Mouse (Mus musculus) ES-E14 (cell line): ENCODE measurements at regions not wholly inside any gene's neighbourhood (a gene's known extent, or its start where the extent isn't known, plus 50 kb on each side); places are given as distances from the start of the nearest gene placed in this dataset.
"Not testable (repeated sequence)": the region's sequence is repeated elsewhere in the genome, so short reads cannot be mapped to it uniquely, and the experiment has no call there.

ENCODE experiments used
- DNase-seq: peaks from one replicate; pipeline ENCODE4 v3.0.0-alpha.2; 2013; ENCODE audit warnings: low read depth, low spot score
- H3K27ac ChIP-seq: 2 replicates; pipeline ENCODE4 v1.5.1; 2012; ENCODE audit warnings: low read depth, mild to moderate bottlenecking, low read length, moderate library complexity, mixed read lengths; ENCODE audit not compliant: poor library complexity, insufficient read depth, severe bottlenecking
- H3K36me3 ChIP-seq: 2 replicates; pipeline ENCODE4 v1.6.1; 2012; ENCODE audit warnings: mild to moderate bottlenecking, low read length, moderate library complexity, mixed read lengths; ENCODE audit not compliant: control insufficient read depth, poor library complexity, insufficient read depth, severe bottlenecking
- H3K4me1 ChIP-seq, 2 experiments: fragments of 150-350 bp in 1 of 2; sonication (generic) in 1 of 2; 2 replicates each; pipeline ENCODE4 v1.6.1; 2012; ENCODE audit warnings: low read length in 2 of 2, mild to moderate bottlenecking in 1 of 2, mixed read lengths in 1 of 2; ENCODE audit not compliant: control insufficient read depth in 2 of 2, insufficient read depth in 2 of 2, poor library complexity in 1 of 2
- H3K4me3 ChIP-seq, 2 experiments: fragments of 150-350 bp in 1 of 2; sonication (generic) in 1 of 2; 2 replicates each; pipeline ENCODE4 v1.5.1; 2012; ENCODE audit warnings: low read length in 2 of 2, low read depth in 1 of 2, mild to moderate bottlenecking in 1 of 2, mixed read lengths in 1 of 2; ENCODE audit not compliant: insufficient read depth in 1 of 2, poor library complexity in 1 of 2, severe bottlenecking in 1 of 2
- H3K9ac ChIP-seq: 2 replicates; pipeline ENCODE4 v1.6.1; 2012; ENCODE audit warnings: low read depth, mild to moderate bottlenecking, low read length, mixed read lengths; ENCODE audit not compliant: poor library complexity, insufficient read depth, severe bottlenecking
- H3K9me3 ChIP-seq: fragments of 150-350 bp; sonication (generic); 2 replicates; pipeline ENCODE4 v1.6.1; 2012; ENCODE audit warnings: low read depth, mild to moderate bottlenecking, low read length; ENCODE audit not compliant: control insufficient read depth, insufficient read depth
- CHD2 ChIP-seq: IDR thresholded peaks from 2 replicates; pipeline ENCODE4 v1.6.1; 2014; ENCODE audit warnings: mild to moderate bottlenecking, low read depth, low read length, inconsistent platforms
- HCFC1 ChIP-seq: IDR thresholded peaks from 2 replicates; pipeline ENCODE4 v1.6.1; 2012; ENCODE audit warnings: low read length, inconsistent platforms, borderline replicate concordance; ENCODE audit not compliant: insufficient read depth
- MAFK ChIP-seq: IDR thresholded peaks from 2 replicates; pipeline ENCODE4 v1.6.1; 2014; ENCODE audit warnings: mild to moderate bottlenecking, low read depth, low read length, inconsistent platforms; ENCODE audit not compliant: insufficient read depth
- ZC3H11A ChIP-seq: IDR thresholded peaks from 2 replicates; pipeline ENCODE4 v1.6.1; 2012; ENCODE audit warnings: low read depth, mild to moderate bottlenecking, inconsistent platforms, low read length, borderline replicate concordance
- ZNF384 ChIP-seq: IDR thresholded peaks from 2 replicates; pipeline ENCODE4 v1.6.1; 2012; ENCODE audit warnings: low read depth, low read length, inconsistent platforms
- in situ Hi-C, 2 experiments: fragments of 600-800 bp; cut with MboI; formaldehyde crosslinking; loops; one replicate each; pipeline ENCODE4 v1.15.1; 2025; ENCODE audit warnings: low sequenced_read_pairs in 2 of 2, inconsistent platforms in 1 of 2; ENCODE audit not compliant: unreplicated experiment in 2 of 2

DNA sequence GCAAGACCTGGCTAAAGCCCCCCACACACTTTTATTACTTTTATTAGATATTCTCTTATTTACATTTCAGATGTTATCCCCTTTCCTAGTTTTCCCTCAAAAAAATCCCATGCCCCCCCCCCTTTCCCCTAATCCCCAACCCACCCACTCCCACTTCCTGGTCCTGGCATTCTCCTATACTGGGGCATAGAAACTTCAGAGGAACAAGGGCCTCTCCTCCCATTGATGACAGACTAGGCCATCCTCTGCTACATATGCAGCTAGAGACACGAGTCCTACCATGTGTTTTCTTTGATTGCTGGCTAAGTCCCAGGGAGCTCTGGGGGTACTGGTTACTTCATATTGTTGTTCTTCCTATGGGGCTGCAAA, 116.8 kb downstream of the Rfpl4b start:
- H3K4me1 ChIP-seq, H3K36me3 ChIP-seq, H3K9ac ChIP-seq, in situ Hi-C loops, H3K27ac ChIP-seq, H3K9me3 ChIP-seq, DNase-seq, H3K4me3 ChIP-seq: not testable (repeated sequence)

DNA sequence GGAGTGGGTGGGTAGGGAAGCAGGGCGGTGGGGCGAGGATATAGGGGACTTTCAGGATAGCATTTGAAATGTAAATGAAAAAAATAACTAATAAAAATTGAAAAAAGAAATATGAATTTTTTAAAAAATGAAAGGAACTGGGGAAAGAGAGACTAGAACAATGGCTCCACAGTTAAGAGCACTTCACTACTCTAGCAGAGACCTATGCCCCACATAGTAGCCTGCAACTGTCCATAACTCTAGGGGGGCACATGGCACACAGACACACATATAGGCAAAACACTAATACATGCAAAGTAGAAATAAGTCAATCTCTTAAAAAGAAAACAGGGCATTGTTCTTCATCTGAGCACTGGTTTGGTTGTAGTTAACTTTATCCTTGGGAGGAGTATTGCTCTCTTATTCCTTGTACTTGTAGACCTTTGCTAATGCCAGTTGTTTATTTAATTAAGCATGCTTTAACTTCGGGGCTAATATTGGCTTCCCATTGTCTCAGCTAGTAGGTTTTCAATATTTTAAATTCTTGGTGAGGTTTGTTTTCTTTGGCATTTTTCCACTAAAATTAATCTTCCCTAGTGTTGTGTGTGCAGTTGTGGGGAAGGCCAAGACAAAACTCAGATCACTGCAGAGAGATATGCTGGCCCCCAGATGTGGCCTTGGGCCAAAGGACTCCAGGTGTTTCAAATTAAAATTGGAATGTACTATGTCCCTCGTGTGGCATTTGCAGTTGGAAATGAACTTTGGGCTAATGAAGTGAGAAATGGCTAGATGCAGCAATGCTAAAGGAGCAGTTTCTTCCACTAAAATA, 117.4 kb downstream of the Rfpl4b start:
- TF ChIP-seq CHD2: no peak
- no peak for TF ChIP-seq ZNF384
- H3K9me3 ChIP-seq: no peaks in the 10 kb centered on the region
- no peak overlapping the region for H3K9ac ChIP-seq
- in situ Hi-C loops: no loop called here
- no peak for DNase-seq
- no peak overlapping the region for H3K27ac ChIP-seq
- no peaks in the 10 kb centered on the region for H3K36me3 ChIP-seq
- H3K4me3 ChIP-seq: no peak overlapping the region
- H3K4me1 ChIP-seq: no peaks in the 10 kb centered on the region

DNA sequence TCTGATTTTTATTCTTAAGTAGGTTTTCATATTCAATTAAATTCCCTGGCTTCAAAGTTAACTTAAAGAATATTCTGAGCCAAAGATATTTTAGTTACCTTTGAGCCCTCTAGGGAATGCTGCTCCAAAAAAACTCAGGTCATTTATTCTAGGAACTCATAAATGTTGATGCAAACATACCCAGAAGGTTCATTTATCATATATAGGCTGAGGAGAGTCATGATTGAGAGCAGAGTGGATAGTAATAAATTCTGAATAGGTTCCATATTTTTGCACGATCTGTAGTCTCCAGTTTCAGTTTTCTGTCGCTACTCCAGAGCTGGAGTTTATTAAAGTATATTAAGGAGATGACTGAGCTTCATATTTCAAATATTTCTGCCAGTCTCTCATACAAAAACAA, 144.1 kb downstream of the Rfpl4b start:
- in situ Hi-C loops: no loop called here
- H3K27ac ChIP-seq: no peak overlapping the region
- H3K36me3 ChIP-seq: no peaks in the 10 kb centered on the region
- TF ChIP-seq ZC3H11A (no peak), CHD2 (no peak), ZNF384 (no peak), MAFK (no peak), HCFC1 (no peak)
- H3K4me3 ChIP-seq: no peak overlapping the region
- DNase-seq: no peak
- H3K9me3 ChIP-seq: no peaks in the 10 kb centered on the region
- no peak overlapping the region for H3K9ac ChIP-seq
- H3K4me1 ChIP-seq: no peaks in the 10 kb centered on the region

DNA sequence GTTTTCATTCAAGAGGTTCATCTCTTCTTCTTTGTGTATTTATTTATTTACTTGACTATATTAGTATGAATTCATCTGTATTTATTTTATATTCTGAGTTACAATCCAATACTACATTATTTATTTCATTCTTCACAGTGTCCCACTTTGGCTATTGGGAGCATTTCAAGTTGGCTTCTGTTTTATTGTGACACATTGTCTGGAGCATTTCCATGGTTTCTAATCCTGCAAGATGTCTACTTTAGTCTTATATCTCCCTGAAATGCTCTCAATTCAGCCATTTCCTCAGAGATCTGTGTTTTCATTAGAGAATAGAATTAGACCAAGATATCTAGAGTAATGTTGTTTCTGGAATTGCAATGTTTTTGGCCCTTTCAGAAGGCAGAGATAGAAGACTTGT, 153.0 kb downstream of the Rfpl4b start:
- Histone ChIP-seq H3K27ac (no peak overlapping the region), H3K9me3 (no peaks in the 10 kb centered on the region), H3K36me3 (no peaks in the 10 kb centered on the region), H3K4me3 (no peak overlapping the region), H3K9ac (no peak overlapping the region), H3K4me1 (no peaks in the 10 kb centered on the region)
- in situ Hi-C loops: no loop called here
- DNase-seq: no peak
- TF ChIP-seq HCFC1 (no peak), MAFK (no peak), ZC3H11A (no peak), CHD2 (no peak), ZNF384 (no peak)

DNA sequence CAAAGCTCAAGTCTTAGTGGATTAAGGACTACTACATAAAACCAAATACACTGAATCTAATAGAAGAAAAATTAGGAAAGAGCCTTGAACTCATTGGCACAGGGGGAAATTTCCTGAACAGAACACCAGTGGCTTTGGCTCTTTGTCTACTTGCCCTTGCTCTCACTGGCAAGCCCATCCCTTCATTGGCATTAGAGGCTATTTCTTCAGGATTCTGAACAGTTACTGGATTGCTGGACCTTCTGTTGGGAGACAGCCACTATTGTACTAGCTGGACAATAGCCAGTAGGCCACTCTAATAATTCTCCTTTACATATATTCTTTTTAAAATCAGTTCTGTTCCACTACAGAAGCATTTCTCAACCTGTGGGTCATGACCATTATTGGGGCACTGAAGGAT, 153.7 kb downstream of the Rfpl4b start:
- TF ChIP-seq ZNF384 (no peak), HCFC1 (no peak), MAFK (no peak), ZC3H11A (no peak), CHD2 (no peak)
- DNase-seq: no peak
- no peak overlapping the region for H3K4me3 ChIP-seq

More for the DNA sequence above, 153.7 kb downstream of the Rfpl4b start:
- Histone ChIP-seq H3K9me3 (no peaks in the 10 kb centered on the region), H3K36me3 (no peaks in the 10 kb centered on the region), H3K4me1 (no peaks in the 10 kb centered on the region), H3K9ac (no peak overlapping the region), H3K27ac (no peak overlapping the region)
- in situ Hi-C loops: no loop called here
